Mouse (Mus musculus): ENCODE measurements around the gene Dap.

DNA sequence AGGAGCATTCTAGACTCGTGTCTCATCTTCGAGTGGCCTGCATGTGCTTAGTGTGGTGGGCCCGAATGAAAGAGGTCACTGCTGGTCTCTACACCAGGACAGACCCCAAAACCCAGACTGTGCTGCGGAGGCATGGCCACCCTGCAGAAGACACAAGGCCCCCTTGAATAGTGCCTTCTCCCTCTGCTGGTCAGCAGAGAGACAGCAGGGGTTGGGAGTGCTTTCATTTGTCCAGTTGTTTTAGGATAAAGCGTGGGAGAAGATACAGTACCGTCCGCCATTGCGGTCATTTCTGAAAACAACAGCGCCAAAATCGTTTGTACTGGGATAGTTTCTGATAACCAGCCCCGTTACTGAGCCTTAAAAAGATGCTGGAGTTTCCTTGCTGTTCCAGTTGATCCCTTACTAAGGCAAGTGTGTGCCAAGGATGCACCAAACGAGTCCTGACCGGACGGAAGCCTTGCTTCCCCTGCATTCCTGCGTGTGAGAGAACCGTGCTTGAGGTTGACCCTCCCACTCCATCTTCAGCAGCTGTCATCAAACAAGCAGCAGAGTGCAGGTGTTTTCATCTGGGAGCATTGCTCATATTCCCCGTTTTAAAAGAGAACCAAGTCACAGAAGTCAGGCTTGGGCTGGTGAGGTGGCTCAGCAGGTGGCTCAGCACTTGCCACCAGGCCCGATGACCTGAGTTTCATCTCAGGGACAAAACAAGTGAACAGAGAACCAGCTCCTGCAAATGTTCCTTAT is 34.8 kb downstream of the Dap start:
- TF ChIP-seq CTCF (IDR thresholded peaks at IDR 0.05; ENCODE audit: low read depth, low read length) (peak; percentile 61), POLR2A (IDR thresholded peaks at IDR 0.05; ENCODE audit: extremely low read depth, insufficient read depth, low read length) (no peak)

Measured in liver, adult 2 months (tissue).